Mouse (Mus musculus) heart, postnatal 10 days (tissue): Measurements from ENCODE around the gene Zfp420. TPM values are rescaled to one million over a fixed set of nuclear protein-coding genes. Genes with fewer than 3 reads are reported as not detected.
"Not testable (repeated sequence)": the region's sequence is repeated elsewhere in the genome, so short reads cannot be mapped to it uniquely, and the experiment has no call there.

Source experiments
- DNase-seq, 2 experiments: peaks; one replicate each; pipeline ENCODE4 v3.0.0; 2021
- intact Hi-C: fragments of 180-260 bp; cut with DNase I; formaldehyde crosslinking; loops from one replicate; pipeline ENCODE4 v1.15.1; 2025
- total RNA-seq, 2 experiments: library from RNA; stranded (reverse); gene quantifications; 2 replicates each; pipeline ENCODE4 v1.2.3; 2021

Gene Zfp420
- total RNA-seq = 1 to 10 TPM; 3.1 to 3.8 TPM

- peak; percentile 92 to 93 for DNase-seq
- intact Hi-C loops = loop anchor here (5.0 kb wide), 1 partner anchor 42 kb away; no protein-coding TSS in a partner anchor
Measured at GRCm38 (mm10) chr7:29859532-29860517, at the start of gene Zfp420. Gene Zfp420, plus strand, starts transcription at chr7:29859979.

- no peak for DNase-seq
- intact Hi-C loops = no loop called here
Measured at GRCm38 (mm10) chr7:29812244-29812643, 47.5 kb upstream of the Zfp420 start.

- DNase-seq = no peak
- intact Hi-C loops = no loop called here
Measured at GRCm38 (mm10) chr7:29814381-29814780, 45.4 kb upstream of the Zfp420 start.

DNA sequence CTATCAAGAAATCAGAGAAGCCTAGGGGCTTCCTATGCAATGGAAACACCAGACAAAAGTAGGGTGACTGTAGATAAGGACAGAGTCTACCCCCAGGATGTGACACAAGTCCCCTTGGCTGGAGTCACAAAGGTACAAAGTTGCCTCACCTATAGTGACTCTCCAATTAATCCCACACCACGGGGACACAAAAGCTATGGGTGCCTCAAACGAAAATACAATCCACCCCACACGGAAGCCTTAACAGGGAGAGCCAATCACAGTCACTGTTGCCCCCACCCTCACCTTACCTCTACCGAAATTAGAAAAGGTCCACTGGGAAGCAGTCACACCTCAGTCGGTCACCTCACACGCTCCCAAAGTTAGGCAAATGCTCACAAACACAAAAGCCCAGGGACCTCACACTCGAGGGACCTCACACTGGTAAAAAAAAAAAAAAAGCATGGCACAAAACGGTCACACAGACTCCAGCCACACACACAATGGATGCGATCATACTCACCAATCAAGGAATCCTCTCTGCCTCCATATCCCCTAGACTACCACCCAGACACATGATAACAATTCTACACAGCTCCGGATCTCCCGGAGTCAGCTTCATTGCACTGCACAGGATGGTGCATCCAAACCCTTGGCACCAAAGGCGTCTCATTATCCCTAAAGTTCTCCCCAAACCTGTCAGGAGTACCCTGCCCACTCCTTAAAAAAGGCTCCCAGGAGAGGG, 44.6 kb upstream of the Zfp420 start:
- no peak for DNase-seq
- intact Hi-C loops = loop anchor here (5.0 kb wide), 1 partner anchor 33 kb away; the partner anchor contains the start of gene Zfp30

DNA sequence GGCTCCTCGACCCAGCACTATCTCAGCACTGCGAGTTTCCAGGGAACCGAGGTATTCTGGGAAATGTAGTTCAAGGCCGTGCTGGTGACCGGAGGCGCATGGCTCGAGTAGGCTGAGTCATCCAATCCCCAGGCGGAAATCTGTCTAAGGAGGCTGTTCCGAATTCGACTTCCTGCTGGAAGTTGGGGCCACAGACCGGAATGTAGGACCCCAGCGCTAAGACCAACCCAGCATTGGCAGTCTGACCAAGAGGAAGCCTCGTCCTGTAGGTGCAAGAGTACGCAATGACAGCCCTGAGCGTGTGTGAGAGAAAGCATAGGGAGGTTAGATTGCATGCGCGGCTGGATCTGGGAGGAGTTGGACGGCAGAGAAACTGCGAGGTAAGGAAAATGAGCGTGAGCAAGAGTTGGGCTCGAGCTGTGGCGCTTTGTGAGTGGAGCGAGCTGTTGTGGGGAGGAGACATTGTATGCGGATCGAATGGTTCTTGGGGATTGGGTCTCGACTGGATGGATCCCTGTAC, 43.8 kb upstream of the Zfp420 start, which contains the start of gene Zfp790:
Gene Zfp790, plus strand, starts transcription at position 205 of the 520 bp plus-strand sequence.
- intact Hi-C loops = loop anchor here (5.0 kb wide), 1 partner anchor 34 kb away; the partner anchor contains the start of gene Zfp30
- DNase-seq = peak; percentile 93

- intact Hi-C loops = loop anchor here (1.0 to 5.0 kb wide), 3 partner anchors 36 to 88 kb away; partner anchors contain the start of genes Zfp27, Zfp30 and Zfp84
- peak; percentile 91 to 92 for DNase-seq
Measured at GRCm38 (mm10) chr7:29818619-29819254, 41.0 kb upstream of the Zfp420 start.

DNA sequence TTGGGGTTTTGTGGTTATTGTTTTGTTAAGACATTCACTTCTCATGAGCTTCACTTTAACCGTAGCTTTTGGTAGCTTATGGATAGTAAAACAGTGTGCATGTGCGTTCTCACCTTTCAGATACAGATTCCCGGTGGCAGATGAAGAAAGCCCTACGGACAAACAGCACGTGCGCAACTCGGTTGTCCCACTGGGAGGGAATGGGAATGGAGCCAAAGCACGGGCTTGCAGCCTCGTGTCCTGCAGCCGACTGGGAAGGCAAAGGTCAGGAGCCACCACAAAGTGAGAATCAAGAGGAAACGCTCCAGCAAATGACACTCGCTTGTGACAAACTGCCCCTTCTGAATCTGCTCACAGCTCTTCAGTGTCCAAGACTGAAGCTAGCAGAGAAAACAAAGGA, 31.8 kb upstream of the Zfp420 start:
- intact Hi-C loops = no loop called here
- no peak for DNase-seq

DNA sequence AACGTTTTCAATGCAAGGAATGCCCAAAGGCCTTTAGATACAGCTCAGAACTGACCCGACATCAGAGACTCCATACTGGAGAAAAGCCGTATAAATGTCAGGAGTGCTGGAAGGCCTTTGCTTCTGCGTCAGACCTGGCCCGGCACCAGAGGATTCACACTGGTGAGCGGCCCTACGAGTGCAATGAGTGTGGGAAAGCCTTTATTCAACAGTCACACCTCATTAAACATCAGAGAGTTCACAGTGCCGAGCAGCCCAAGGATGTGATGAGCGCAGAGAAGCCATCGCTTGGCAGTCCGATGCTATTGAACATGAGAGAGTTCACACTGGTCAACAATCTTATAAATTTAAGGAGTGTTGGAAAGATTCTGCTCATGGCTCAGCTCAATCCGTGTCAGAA, 30.0 kb upstream of the Zfp420 start:
- intact Hi-C loops = no loop called here

GRCm38 (mm10) chr7:29836816-29837215, 23.0 kb upstream of the Zfp420 start:
- intact Hi-C loops = no loop called here
- no peak for DNase-seq

More for the DNA sequence above, 30.0 kb upstream of the Zfp420 start:
- DNase-seq = no peak

- DNase-seq = no peak
- intact Hi-C loops = no loop called here
Measured at GRCm38 (mm10) chr7:29839256-29839655, 20.5 kb upstream of the Zfp420 start.

- DNase-seq = no peak
- intact Hi-C loops = no loop called here
Measured at GRCm38 (mm10) chr7:29842105-29842504, 17.7 kb upstream of the Zfp420 start.

DNA sequence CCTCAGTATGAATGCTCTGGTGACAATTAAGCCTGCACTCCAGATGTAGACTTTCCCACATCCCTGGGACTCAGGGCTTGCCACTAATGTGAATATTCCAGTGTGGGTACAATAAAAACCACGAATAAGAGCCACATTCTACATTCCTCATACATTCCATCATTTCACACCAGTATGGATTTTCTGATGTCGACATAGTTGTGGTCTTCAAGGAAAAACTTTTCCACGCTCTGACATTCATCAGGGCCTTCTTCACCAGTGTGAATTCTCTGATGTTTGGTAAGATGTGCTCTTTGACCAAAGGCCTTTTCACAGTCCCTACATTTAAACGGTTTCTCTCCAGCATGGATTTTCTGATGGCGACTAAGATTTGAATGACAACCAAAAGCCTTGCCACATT, 15.2 kb upstream of the Zfp420 start:
- intact Hi-C loops = no loop called here
- DNase-seq = no peak

DNA sequence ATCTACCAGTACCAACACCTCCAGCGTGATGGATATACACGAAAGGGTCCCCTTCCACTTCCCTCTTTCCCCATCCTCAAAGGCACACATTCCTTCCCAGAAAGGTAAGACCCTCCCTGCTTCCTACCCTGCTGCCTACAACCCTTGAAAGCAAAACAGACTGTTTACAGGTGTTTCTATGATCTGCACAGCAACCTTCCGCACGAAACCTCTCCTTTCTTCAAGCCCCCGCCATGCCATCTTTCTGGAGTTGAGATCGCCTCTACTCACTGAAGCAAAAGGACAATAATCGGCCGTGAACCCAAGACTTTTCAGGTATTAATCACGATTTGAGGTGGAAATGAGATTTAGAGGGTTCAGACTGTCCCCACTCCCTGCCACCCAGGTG, 7.0 kb upstream of the Zfp420 start:
- no peak for DNase-seq

DNA sequence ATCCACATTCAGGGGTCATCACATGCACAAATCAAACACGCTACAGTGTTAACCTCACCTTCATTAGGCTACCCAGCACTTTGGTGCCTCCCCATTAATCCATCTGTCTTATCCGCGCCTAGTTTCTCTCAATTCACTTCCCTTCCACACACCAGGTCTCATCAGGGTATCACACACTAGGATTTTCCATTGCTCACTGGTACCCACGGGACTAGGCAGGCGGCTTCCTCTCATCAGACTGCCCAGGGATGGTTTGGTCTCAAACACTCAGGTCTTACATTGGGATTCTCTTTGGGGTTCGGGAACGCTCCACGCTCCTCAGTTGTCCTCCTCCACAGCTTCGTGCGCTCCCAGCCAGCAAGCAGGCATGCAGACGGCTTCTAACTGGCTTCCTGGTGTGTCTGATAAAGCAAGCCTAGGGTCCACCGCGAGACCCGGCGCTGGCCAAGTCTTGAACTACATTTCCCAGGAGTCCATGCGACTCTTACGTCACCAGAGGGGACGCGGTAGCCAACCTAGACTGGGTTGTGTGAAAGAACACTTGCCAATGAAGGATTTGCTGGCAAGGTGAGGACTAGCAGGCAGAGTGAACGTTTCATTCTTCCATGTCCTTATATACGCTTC, 6.4 kb upstream of the Zfp420 start, which contains the start of gene Zfp940:
Gene Zfp940, minus strand, starts transcription at position 451 of the 624 bp plus-strand sequence.
- intact Hi-C loops = loop anchor here (5.0 kb wide), 1 partner anchor 86 kb away; the partner anchor contains the start of gene Zfp84
- DNase-seq = peak; percentile 87 to 89

More for the DNA sequence above, 7.0 kb upstream of the Zfp420 start:
- intact Hi-C loops = loop anchor here (5.0 kb wide), 1 partner anchor 86 kb away; the partner anchor contains the start of gene Zfp84

DNA sequence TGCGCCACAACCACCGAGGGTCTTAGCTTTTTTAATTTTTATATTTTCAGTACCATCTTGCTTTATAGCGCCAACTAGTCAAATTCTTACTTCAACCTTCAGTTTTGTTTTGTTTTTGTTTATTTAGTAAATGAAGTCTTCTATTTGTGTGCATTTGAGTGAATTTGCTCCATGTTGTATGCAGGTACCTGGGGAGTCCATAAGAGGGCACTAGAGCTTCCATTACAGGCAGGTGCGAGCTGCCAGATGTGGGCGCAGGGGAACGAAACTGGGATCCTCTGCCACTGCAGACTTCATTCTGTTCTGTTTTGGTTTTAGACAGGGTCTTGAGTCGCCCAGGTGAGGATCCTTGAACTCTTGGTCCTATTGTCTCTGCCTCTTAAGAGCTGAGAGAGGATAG, 1.9 kb downstream of the Zfp420 start:
- intact Hi-C loops = loop anchor here (5.0 kb wide), 1 partner anchor 41 kb away; no protein-coding TSS in a partner anchor
- DNase-seq = no peak

DNA sequence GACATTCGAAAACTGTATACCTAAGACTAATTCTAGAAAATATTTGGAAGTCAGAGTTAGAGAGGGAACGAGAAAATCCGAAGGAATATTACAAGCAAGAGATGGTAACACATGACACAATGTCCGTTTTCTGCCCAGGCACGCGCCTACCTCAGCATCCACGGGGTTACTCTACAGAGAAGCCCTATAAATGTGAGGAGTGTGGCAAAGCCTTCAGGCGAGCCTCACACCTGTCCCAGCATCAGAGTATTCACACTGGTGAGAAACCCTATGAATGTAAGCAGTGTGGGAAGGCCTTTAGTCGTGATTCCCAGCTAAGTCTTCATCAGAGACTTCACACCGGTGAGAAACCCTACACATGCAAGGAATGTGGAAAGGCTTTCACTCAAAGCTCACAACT, 14.5 kb downstream of the Zfp420 start:
- DNase-seq = no peak
- intact Hi-C loops = no loop called here

GRCm38 (mm10) chr7:29877561-29877960, 17.8 kb downstream of the Zfp420 start:
- intact Hi-C loops, DNase-seq: not testable (repeated sequence)

- intact Hi-C loops = no loop called here
- DNase-seq = no peak
Measured at GRCm38 (mm10) chr7:29880056-29880455, 20.3 kb downstream of the Zfp420 start.

GRCm38 (mm10) chr7:29880916-29881315, 21.1 kb downstream of the Zfp420 start:
- no peak for DNase-seq
- intact Hi-C loops = no loop called here

DNA sequence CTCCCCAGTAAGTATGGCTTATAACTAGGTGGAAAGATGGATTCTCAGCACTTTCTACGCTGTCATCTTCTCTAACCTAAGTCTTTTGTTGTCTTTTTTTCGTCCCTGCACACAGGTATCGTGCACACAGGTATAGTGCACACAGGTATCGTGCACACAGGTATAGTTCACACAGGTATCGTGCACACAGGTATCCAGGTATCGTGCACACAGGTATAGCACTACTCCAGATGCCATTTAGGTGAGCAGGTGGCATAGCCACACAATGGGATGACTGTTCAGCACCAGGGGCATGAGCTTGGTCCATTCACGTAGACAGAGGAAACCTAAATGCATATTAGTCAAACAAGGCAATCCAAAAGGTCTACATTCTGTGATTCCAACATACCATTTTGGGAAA, 30.7 kb downstream of the Zfp420 start:
- no peak for DNase-seq
- intact Hi-C loops = no loop called here
